Mouse (Mus musculus) ovary, adult 18-20 months (tissue): Measurements from ENCODE around the gene Med29.

Experiments used
- DNase-seq: peaks from one replicate; pipeline ENCODE4 v3.0.0; 2022; ENCODE audit warnings: low spot score, mixed read lengths

Gene Med29

DNA sequence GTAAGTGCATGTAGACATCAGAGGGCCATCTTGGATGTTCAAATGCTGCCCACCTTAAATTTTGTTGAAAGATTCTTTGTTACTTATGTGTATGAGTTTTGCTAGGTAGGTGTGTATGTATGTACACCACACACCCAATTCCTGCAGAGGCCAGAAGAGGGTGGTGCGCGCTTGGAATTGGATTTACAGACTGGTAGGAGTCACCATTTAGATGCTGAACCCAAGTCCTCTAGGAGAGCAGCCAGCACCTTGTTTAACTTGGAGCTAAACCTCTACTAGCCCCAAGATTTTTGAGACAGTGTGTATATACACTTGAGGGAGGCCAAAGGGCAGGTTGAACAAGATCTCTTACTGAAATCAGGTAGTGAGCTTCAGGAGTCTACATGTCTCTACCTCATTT is 39.2 kb downstream of the Med29 start:
- no peak for DNase-seq

DNA sequence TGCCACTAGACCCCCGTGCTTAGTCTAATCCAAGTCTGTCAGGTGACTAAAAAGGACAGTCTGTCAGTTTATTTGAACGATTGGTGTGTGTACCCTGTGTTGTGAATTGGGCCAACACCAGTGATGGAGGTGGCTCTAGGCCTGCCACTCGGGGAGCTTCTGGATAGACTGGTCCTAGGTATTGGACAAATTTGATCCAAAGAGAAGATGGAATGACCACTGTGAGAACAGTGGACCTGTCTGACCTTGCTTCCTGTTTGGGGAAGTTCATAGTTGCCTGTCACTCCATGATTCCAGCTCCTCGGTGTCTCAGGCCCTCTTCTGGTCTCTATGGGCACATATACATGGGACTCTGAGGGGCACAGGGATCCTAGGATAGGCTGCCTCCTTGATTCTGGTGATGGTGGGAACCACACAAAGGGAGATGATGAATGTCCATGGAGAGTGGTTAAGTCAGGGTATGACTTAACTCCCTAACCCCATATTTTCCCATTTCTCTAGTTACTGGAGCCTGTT is 40.8 kb downstream of the Med29 start:
- no peak for DNase-seq

DNA sequence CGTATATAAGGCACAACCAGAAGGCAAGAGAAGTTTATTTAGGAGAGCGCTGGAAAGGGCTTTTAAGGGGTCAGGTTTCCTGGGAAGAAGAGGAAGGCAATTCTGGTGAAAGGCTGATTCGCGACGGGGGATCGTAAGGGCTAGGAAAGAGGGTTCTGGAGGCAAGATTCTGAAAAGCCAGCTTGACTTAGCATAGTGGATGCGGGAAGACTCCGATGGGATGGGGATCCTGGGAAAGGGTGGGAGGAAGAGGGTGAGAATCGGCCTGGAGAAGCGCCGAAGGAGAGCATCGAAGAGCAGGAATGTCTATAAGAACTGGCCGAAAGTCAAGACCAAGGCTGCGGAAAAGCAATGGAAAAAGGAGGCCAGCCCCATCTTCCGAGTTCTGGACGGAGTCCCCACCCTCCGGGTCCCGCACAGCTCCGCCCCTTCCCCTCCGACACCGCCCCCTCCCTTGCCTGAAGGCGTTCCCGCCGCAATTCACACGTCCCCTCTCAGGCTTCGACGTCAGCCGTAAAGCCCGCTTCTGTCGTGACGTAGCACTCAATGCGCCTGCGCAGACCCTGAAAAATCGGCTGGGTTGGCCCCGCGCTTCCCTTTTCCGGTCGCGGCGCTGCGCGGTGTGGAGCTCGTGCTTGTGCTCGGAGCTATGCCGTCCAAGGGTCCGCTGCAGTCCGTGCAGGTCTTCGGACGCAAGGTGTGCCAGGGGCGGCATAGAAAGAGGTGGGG is 42.2 kb downstream of the Med29 start, which contains the start of gene Rps16:
Gene Rps16 (plus strand): TSS at position 498 of the 729 bp plus-strand sequence.
- DNase-seq, result peak; percentile 96

DNA sequence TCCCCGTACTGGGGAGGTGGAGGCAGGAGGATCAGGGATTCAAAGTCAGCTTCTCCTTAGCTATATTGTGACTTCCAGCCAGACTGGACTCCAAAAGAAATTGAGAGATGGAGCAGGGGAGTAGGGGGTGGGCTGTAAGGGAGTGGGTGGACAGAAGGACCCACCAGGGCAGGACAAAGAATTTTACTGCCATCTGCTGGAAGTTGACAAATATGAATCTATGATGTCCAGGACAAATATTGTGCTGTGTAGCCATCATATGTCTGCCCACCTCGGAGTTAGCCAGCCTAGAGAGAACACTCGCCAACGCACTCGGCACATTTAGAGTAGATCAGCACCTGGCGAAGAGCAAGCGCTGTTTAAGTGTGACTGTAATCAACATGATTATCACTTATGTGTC is 43.9 kb downstream of the Med29 start:
- no peak for DNase-seq

DNA sequence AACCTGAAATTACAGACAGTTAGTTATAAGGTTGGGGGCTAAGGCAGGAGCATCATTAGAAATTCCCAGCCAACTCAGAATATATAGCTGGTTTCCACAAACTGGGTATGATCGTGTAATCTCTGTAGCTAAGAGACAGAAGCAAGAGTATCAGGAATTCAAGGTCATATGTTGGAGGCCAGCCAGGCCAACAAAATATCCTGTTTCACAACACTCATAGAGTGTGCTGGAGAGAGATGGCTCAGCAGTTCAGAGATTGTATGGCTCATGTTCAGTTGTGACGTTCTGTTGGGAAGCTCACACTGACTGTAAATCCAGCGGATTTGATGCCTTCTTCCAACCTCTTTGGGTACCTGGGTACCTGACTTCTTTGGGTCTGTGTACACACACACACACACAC is 44.8 kb downstream of the Med29 start:
- peak; percentile 78 for DNase-seq

DNA sequence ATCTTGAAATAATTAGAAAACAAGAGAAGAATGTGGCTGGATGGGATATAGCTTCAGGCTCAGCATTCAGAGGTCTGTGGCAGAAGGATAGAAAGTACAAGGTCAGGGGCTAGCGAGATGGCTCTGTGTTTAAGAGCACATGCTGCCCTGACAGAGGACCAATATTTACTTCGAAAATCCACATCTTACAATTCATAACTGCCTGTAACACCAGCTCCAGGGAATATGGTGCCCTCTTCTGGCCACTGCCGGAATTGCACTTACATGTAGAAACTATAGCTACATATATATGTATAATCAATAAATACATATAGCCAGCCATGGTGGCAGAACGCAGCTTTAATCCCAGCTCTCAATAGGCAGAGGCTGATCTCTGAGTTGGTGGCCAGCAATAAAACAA is 47.9 kb downstream of the Med29 start:
- DNase-seq, result no peak

DNA sequence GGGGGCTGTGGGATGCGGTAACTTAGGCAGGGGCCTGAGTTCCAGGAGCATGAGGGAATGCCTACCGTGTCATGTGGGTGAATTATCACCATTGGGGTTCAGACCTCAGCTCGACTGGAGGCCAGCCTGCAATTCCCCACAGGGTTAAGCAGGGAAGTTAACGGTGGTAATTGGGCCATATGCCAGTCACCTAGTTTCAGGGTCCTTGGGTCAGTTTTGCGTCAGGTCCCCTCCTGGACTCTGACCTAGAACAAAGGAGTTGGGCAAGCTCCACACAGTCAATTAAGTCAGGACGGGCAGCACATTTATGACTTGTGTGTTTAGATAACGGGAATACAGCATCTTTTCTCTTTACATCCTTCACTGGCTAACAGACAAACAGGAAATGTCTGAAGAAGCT is 51.1 kb downstream of the Med29 start:
- no peak for DNase-seq

DNA sequence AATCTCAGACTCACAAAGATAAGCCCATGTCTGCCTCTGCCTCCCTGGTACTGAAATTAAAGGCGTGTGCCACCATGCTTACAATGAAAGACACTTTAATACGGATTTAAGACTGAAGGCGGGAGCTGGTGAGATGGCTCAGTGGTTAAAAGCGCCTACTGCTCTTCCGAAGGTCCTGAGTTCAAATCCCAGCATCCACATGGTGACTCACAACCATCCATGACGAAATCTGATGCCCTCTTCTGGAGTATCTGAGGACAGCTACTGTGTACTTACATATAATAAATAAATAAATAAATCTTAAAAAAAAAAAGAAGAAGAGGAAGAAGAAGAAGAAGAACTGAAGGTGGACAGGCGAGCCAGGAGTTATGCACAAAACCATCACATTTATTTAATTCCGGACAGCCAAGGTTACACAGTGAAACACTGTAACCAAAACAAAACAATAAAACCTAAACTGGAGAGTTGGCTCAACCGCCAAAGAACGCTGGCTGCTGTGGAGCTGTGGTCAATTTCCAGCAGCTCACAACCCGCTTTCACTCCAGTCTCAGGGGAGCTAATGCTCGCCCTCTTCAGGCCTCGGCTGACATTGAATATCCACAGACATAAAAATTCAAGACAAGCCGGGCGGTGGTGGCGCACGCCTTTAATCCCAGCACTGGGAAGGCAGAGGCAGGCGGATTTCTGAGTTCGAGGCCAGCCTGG is 53.1 kb downstream of the Med29 start:
- peak; percentile 66 for DNase-seq

DNA sequence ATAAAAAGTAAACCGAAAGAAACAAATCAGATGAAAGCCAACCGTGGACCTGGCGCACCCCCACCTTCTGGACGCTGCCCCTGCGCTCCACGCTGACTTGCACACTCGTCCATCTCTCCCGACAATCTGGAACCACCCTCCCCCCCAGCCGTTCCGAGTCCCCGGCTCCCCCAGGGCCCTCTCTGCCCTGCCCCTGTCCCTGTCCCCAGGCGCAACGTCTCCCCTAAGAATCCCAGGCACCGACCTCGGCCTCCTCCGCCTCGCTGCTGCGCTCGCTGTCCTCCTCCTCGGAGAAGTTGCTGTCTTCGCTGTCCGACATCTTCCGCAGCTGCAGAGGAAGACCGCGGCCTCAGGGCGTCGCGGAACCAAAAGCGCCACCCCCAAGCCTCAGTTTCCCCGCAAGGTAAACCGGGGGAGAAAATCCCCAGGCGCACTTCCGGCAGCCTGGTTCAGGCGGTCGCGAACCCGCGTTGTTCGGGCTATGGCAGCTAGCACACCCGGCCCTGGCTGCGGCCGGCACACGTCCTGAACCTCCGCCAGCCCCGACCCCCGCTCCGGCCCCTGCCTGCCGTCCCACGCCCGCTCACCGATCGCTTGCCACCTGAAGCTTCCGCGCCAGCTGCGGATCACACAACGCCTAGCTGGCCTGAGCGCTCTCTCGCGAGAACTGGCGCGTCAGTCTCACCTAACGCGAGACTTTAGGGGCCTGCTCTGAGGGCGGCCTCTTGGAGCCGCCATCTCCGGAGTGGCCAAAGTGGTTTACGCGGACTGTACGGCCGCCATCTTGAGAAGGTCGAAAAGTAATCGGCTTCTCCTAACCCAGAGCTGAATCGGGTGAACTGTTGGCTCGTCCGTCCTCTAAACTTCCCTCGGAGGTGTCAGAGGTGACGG is 54.2 kb downstream of the Med29 start, which contains the start of gene Supt5:
Gene Supt5 (minus strand): TSS at position 639 of the 891 bp plus-strand sequence.
- peak; percentile 97 for DNase-seq
